Comparison of ENCODE assay signal across 14 mouse cellular contexts in the genomic region with DNA sequence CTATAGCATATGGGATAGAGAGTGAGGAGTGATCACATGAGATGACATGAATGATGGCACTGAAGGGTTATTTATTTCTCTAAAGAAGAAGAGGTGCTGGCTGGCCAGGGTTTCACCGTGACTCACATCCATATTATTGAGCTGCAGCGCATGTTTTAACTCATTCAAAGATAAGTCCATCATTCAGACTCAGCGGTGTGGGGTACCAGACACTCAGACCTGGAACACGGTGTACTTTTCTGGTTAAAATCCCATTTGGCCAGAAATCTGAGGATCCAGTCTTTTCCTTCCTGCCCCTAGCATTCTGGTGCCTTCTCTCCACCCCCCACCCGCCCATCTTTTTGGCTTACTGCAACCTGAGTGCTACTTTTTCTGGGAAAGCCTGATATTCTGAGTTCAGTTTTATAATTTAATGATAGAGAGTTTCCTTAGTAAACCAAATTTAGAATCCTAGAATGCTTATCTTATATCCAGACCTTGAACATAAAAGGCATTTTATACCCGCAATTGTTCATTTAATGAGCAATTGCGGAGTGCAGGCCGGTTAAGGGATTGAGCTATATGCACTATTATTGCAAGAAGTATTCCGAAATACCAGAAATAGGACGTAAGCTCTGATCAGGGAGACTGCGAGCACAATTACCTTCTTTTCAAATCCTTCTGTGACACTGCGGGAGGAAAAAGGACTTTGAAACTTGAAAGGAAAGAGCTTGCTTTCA.
A peak's percentile ranks its signal among the peaks of the same experiment; 100 is the strongest.
DNase-seq lines count a peak whose midpoint lies in the region; ATAC-seq and TF ChIP-seq lines count a peak whose summit lies in the region.
"Had no signal": no experiment of that assay in that cellular context is flagged by ENCODE, and none has a peak within 500 bp of the region (broad histone marks: within the 10 kb centered on the region; RNA-seq: fewer than 3 reads in every experiment).

No protein-coding gene starts in this region.

- DNase-seq in neural tube, embryonic 11.5 days (ENCODE audit: low spot score): peak; percentile 33
- no peak for DNase-seq in limb, embryonic 14.5 days (ENCODE audit: low spot score)
- DNase-seq in urinary bladder, postnatal 36 days (ENCODE audit: low spot score in 2 of 2): no peak
- DNase-seq in heart, embryonic 10.5 days (ENCODE audit: low spot score): no peak
- DNase-seq in gastrocnemius, postnatal 4 days (ENCODE audit: low spot score in 2 of 2): no peak
- DNase-seq: cerebellum, postnatal 14 days; heart, postnatal 10 days; layer of hippocampus, postnatal 36 days; right cerebral cortex, postnatal 14 days; thymus, postnatal 25 days had no signal

- peaks cover 56% of the 10 kb centered on the region for H3K4me1 ChIP-seq in neural tube, embryonic 11.5 days (ENCODE audit: control insufficient read depth, insufficient read depth, low read length)
- H3K4me1 ChIP-seq in neural tube, embryonic 15.5 days: peaks cover 39% of the 10 kb centered on the region
- H3K4me1 ChIP-seq in forebrain, embryonic 16.5 days (replicated peaks; ENCODE audit: control insufficient read depth, insufficient read depth, low read length): peaks cover 61% of the 10 kb centered on the region
- peaks cover 54% of the 10 kb centered on the region for H3K4me1 ChIP-seq in limb, embryonic 14.5 days (ENCODE audit: control insufficient read depth, insufficient read depth, low read length)
- peaks cover 17% of the 10 kb centered on the region for H3K4me1 ChIP-seq in heart, embryonic 10.5 days

- no peak for TF ChIP-seq POLR2A in limb, embryonic 14.5 days (IDR thresholded peaks at IDR 0.05; ENCODE audit: borderline replicate concordance, extremely low read depth, insufficient read depth, insufficient read length)

- peak overlapping the region; percentile 8; the same call in 1 of the 2 replicates for H3K4me2 ChIP-seq in neural tube, embryonic 11.5 days (ENCODE audit: low read depth)
- no peak overlapping the region for H3K4me2 ChIP-seq in neural tube, embryonic 15.5 days
- H3K4me2 ChIP-seq in forebrain, embryonic 16.5 days (ENCODE audit: low read length): peak overlapping the region; percentile 21; the same call in 1 of the 2 replicates
- no peak overlapping the region for H3K4me2 ChIP-seq in limb, embryonic 14.5 days (replicated peaks; ENCODE audit: low read depth, low read length, severe bottlenecking)

- H3K4me3 ChIP-seq in neural tube, embryonic 11.5 days (ENCODE audit: low read depth, low read length): no peak overlapping the region
- H3K4me3 ChIP-seq in neural tube, embryonic 15.5 days (replicated peaks): no peak overlapping the region
- no peak overlapping the region for H3K4me3 ChIP-seq in forebrain, embryonic 16.5 days (replicated peaks; ENCODE audit: low read length)
- H3K4me3 ChIP-seq in limb, embryonic 14.5 days (replicated peaks; ENCODE audit: low read length): no peak overlapping the region
- H3K4me3 ChIP-seq in heart, embryonic 10.5 days: no peak overlapping the region

- no peak for ATAC-seq in neural tube, embryonic 11.5 days (ENCODE audit: insufficient read depth, low FRiP score, low TSS enrichment)
- ATAC-seq in neural tube, embryonic 15.5 days (ENCODE audit: low FRiP score): no peak
- ATAC-seq in forebrain, embryonic 16.5 days: peak; percentile 51
- no peak for ATAC-seq in limb, embryonic 14.5 days (ENCODE audit: low FRiP score, low read depth)
- ATAC-seq: Patski had no signal

- no peaks in the 10 kb centered on the region for H3K36me3 ChIP-seq in neural tube, embryonic 11.5 days (ENCODE audit: control insufficient read depth, insufficient read depth, low read length)
- H3K36me3 ChIP-seq in neural tube, embryonic 15.5 days: no peaks in the 10 kb centered on the region
- no peaks in the 10 kb centered on the region for H3K36me3 ChIP-seq in forebrain, embryonic 16.5 days (ENCODE audit: control insufficient read depth, insufficient read depth)
- H3K36me3 ChIP-seq in limb, embryonic 14.5 days (ENCODE audit: control insufficient read depth, insufficient read depth, low read length): peaks cover 2% of the 10 kb centered on the region; the same call in 1 of the 2 replicates
- no peaks in the 10 kb centered on the region for H3K36me3 ChIP-seq in heart, embryonic 10.5 days

- H3K27ac ChIP-seq in neural tube, embryonic 11.5 days (ENCODE audit: low read depth, low read length): peak overlapping the region; percentile 63
- no peak overlapping the region; the same call in 1 of the 2 replicates for H3K27ac ChIP-seq in neural tube, embryonic 15.5 days (replicated peaks)
- peak overlapping the region; percentile 58 for H3K27ac ChIP-seq in forebrain, embryonic 16.5 days (ENCODE audit: low read length)
- H3K27ac ChIP-seq in limb, embryonic 14.5 days (replicated peaks; ENCODE audit: low read depth, low read length): 0 out of 2 replicates have a peak overlapping the region, but pooled peaks have one; percentile 1
- no peak overlapping the region for H3K27ac ChIP-seq in heart, embryonic 10.5 days

- H3K9ac ChIP-seq in neural tube, embryonic 11.5 days (ENCODE audit: low read length): no peak overlapping the region
- H3K9ac ChIP-seq in neural tube, embryonic 15.5 days (replicated peaks): no peak overlapping the region
- no peak overlapping the region; the same call in 1 of the 2 replicates for H3K9ac ChIP-seq in forebrain, embryonic 16.5 days (replicated peaks; ENCODE audit: low read depth, low read length)
- H3K9ac ChIP-seq in limb, embryonic 14.5 days (ENCODE audit: low read depth, low read length, severe bottlenecking): no peak overlapping the region

- no peaks in the 10 kb centered on the region for H3K9me3 ChIP-seq in neural tube, embryonic 11.5 days (ENCODE audit: control insufficient read depth, low read length)
- H3K9me3 ChIP-seq in neural tube, embryonic 15.5 days (replicated peaks): no peaks in the 10 kb centered on the region
- no peaks in the 10 kb centered on the region for H3K9me3 ChIP-seq in forebrain, embryonic 16.5 days (ENCODE audit: control insufficient read depth, low read length)
- H3K9me3 ChIP-seq in limb, embryonic 14.5 days (ENCODE audit: control insufficient read depth, low read length): no peaks in the 10 kb centered on the region
- H3K9me3 ChIP-seq in heart, embryonic 10.5 days: no peaks in the 10 kb centered on the region

- WGBS in neural tube, embryonic 11.5 days: 34% methylated on average over 12 of the region's 12 CpGs
- WGBS in neural tube, embryonic 15.5 days: 20% methylated on average over 12 of the region's 12 CpGs
- WGBS in forebrain, embryonic 16.5 days: 8% methylated on average over 12 of the region's 12 CpGs
- WGBS in limb, embryonic 14.5 days: 37% methylated on average over 12 of the region's 12 CpGs
- 77% methylated on average over 12 of the region's 12 CpGs for WGBS in heart, embryonic 10.5 days

- no peaks in the 10 kb centered on the region for H3K27me3 ChIP-seq in neural tube, embryonic 11.5 days (ENCODE audit: control insufficient read depth, insufficient read depth, low read length)
- no peaks in the 10 kb centered on the region for H3K27me3 ChIP-seq in neural tube, embryonic 15.5 days (replicated peaks)
- no peaks in the 10 kb centered on the region for H3K27me3 ChIP-seq in forebrain, embryonic 16.5 days (replicated peaks; ENCODE audit: control insufficient read depth, insufficient read depth, low read length)
- no peaks in the 10 kb centered on the region for H3K27me3 ChIP-seq in limb, embryonic 14.5 days (ENCODE audit: control insufficient read depth, insufficient read depth, low read length)
- H3K27me3 ChIP-seq in heart, embryonic 10.5 days (ENCODE audit: insufficient read depth, poor library complexity, severe bottlenecking): no peaks in the 10 kb centered on the region
- H3K27me3 ChIP-seq: CH12.LX, Patski had no signal

Comparison
In these comparisons a context has a peak if more than half of its experiments do, and no peak if none do; other contexts are left out.
1. H3K27ac ChIP-seq: peak in neural tube, embryonic 11.5 days (single experiment), forebrain, embryonic 16.5 days (single experiment) and limb, embryonic 14.5 days (single experiment); none in neural tube, embryonic 15.5 days (single experiment) and heart, embryonic 10.5 days (single experiment).
2. H3K4me2 ChIP-seq: peak in neural tube, embryonic 11.5 days (single experiment) and forebrain, embryonic 16.5 days (single experiment); none in neural tube, embryonic 15.5 days (single experiment) and limb, embryonic 14.5 days (single experiment).